Mouse (Mus musculus): ENCODE measurements at regions not wholly inside any gene's neighbourhood (a gene's known extent, or its start where the extent isn't known, plus 50 kb on each side); places are given as distances from the start of the nearest gene placed in this dataset.

DNA sequence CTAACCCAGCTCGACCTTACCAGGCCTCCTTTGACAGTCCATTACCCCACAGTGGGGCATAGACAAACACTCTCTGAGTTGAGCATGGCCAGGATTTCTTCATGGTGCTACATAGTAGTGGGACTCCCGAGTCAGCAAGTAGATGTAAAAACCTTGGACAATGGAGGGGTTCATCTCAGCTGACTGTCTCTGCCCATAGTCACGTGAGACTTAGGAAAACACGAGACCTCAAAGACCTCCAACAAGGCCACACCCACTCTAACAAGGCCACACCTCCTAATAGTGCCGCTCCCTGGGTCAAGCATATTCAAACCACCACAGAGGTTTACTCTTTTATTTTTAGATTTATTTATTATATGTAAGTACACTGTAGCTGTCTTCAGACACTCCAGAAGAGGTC lies 52.5 kb upstream of the Cldn24 start:
- no peak for TF ChIP-seq CTCF (conservative IDR thresholded peaks at IDR 0.05)
- no peak for DNase-seq (ENCODE audit: low spot score in 2 of 2)
- Histone ChIP-seq H3K4me3 (no peak overlapping the region), H3K27ac (no peak overlapping the region)

DNA sequence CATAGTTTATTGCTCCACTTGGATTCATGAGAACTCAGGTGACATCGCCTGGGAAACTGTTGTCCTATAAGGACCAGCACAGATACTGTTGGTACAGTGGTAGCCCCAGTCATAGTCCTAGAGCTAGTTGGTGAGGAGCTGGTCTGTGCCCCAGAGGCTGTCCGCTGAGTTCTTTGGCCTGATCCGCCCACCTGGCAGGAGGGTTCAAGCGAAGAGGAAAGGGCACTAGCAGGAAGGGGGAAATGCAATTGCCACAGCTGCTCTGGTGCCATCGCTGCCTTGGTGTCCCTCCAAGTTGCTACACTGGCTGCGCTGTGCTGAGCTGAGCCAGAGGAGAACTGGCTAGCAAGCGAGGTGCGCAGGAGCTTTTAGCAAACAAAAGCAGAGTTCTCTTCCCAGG lies 53.2 kb upstream of the Cldn24 start:
- DNase-seq (ENCODE audit: low spot score in 2 of 2) = no peak
- Histone ChIP-seq H3K4me3 (no peak overlapping the region), H3K27ac (no peak overlapping the region)
- TF ChIP-seq CTCF (conservative IDR thresholded peaks at IDR 0.05) = no peak

DNA sequence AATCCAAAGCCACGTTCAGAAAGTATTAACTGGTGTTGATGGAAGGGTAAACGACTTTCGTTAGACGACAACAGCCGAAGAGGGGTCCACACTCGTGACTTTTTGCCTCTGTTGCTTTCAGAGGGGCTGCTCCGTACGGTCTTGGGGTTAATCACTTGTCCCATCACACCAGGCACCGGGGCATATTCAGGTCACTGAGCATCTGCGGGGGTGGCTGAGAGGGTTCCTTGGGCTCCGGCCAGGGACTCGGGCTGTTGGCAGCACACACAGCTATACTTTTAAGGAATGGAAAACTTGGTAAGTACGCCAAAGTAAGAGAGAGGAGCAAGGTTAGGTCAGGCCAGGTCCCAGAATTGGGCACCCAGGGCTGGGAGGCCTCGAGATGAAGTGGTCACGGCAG lies 50.7 kb upstream of the Cdkn2aip start:
- peak overlapping the region; percentile 3; the same call in 1 of the 2 replicates for H3K4me3 ChIP-seq
- no peak for DNase-seq (ENCODE audit: low spot score in 2 of 2)
- H3K27ac ChIP-seq = no peak overlapping the region; the same call in 1 of the 2 replicates
- no peak for TF ChIP-seq CTCF (conservative IDR thresholded peaks at IDR 0.05)

DNA sequence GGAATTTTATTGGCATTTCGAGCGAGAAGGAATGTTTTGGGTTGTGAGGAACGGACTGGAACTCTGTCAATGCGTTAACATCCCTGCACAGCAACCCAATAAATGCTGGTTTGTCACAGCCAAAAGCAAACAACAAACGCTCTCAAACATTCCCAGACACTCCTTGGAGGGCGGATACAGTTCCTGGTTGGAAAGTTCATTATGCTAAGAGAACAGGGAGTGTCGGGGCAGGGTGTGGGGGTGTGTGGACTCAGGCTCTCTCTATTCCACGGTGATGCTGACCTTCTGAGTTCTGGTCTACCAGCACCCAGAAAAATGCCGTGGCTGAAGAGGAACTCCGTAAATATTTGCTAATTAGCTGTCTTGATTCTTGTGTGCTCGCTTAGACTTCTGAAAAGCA lies 50.3 kb upstream of the Cdkn2aip start:
- no peak overlapping the region; the same call in 1 of the 2 replicates for H3K27ac ChIP-seq
- TF ChIP-seq CTCF (conservative IDR thresholded peaks at IDR 0.05) = no peak
- DNase-seq (ENCODE audit: low spot score in 2 of 2) = no peak
- peak overlapping the region; percentile 3; the same call in 1 of the 2 replicates for H3K4me3 ChIP-seq

All from layer of hippocampus, adult 2 months (tissue).